Mouse (Mus musculus) lung, embryonic 16.5 days (tissue): Measurements from ENCODE around the gene Ccdc57. TPM values are rescaled to one million over a fixed set of nuclear protein-coding genes. Genes with fewer than 3 reads are reported as not detected.

ENCODE experiments used
- ATAC-seq: fragments of 200-750 bp; cut with Nextera tagmentation; 2 replicates; pipeline ENCODE4 v1.8.0; 2017; ENCODE audit warnings: low read depth, mild to moderate bottlenecking, moderate library complexity
- H3K27ac ChIP-seq: fragments of 300-500 bp; sonication (generic); 2 replicates; pipeline ENCODE4 v1.5.1; 2014; ENCODE audit warnings: mild to moderate bottlenecking, control low read depth, low read length
- H3K27me3 ChIP-seq: fragments of 300-500 bp; sonication (generic); 2 replicates; pipeline ENCODE4 v1.6.1; 2014; ENCODE audit warnings: low read depth, low read length, mixed read lengths; ENCODE audit not compliant: control insufficient read depth, insufficient read depth
- H3K36me3 ChIP-seq: fragments of 300-500 bp; sonication (generic); 2 replicates; pipeline ENCODE4 v1.6.1; 2014; ENCODE audit warnings: low read length; ENCODE audit not compliant: control insufficient read depth, insufficient read depth
- H3K4me1 ChIP-seq: fragments of 300-500 bp; sonication (generic); replicated peaks from 2 replicates; pipeline ENCODE4 v1.6.1; 2014; ENCODE audit warnings: low read length, mixed read lengths; ENCODE audit not compliant: control insufficient read depth, insufficient read depth
- H3K4me2 ChIP-seq: fragments of 300-500 bp; sonication (generic); 2 replicates; pipeline ENCODE4 v1.6.1; 2014; ENCODE audit warnings: low read depth, low read length, control low read depth
- H3K4me3 ChIP-seq: fragments of 300-500 bp; sonication (generic); 2 replicates; pipeline ENCODE4 v1.5.1; 2014; ENCODE audit warnings: mild to moderate bottlenecking, low read length, control low read depth
- H3K9ac ChIP-seq: fragments of 300-500 bp; sonication (generic); 2 replicates; pipeline ENCODE4 v1.6.1; 2014; ENCODE audit warnings: low read length, control low read depth
- H3K9me3 ChIP-seq: fragments of 300-500 bp; sonication (generic); 2 replicates; pipeline ENCODE4 v1.6.1; 2016; ENCODE audit warnings: low read length; ENCODE audit not compliant: control insufficient read depth
- WGBS: fragments of 180-500 bp; shearing (Covaris S2); extraction: QIAGEN DNeasy Blood & Tissue Kit; methylation state at CpG from one replicate; pipeline ENCODE4 v1.1.7; 2014; 5-methylcytosine and 5-hydroxymethylcytosine counted together
- polyA plus RNA-seq: library from polyadenylated mRNA; unstranded; fragments of >200 nt; fragmentation: Nextera tagmentation; extraction: Ambion mirVana; gene quantifications from 2 replicates; pipeline ENCODE4 v1.2.1, GENCODE M21; 2015

Ccdc57 gene
- polyA plus RNA-seq, 1 experiment from 2014 or later, result 6.4 TPM

GRCm38 (mm10) chr11:120830686-120831085 is 102.0 kb downstream of the Ccdc57 start:
- Histone ChIP-seq H3K27me3 (no peaks in the 10 kb centered on the region), H3K4me3 (no peak overlapping the region), H3K9me3 (no peaks in the 10 kb centered on the region), H3K36me3 (no peaks in the 10 kb centered on the region), H3K9ac (no peak overlapping the region), H3K4me2 (no peak overlapping the region), H3K4me1 (peaks cover 4% of the 10 kb centered on the region; the same call in 1 of the 2 replicates), H3K27ac (no peak overlapping the region)
- ATAC-seq, result no peak
- WGBS, result 81% methylated on average over 12 of the region's 12 CpGs

GRCm38 (mm10) chr11:120829757-120830532 is 102.7 kb downstream of the Ccdc57 start:
- no peak for ATAC-seq
- no peaks in the 10 kb centered on the region for H3K36me3 ChIP-seq
- H3K27ac ChIP-seq, result no peak overlapping the region
- H3K9me3 ChIP-seq, result no peaks in the 10 kb centered on the region
- no peak overlapping the region for H3K4me3 ChIP-seq
- no peak overlapping the region for H3K9ac ChIP-seq
- H3K27me3 ChIP-seq, result no peaks in the 10 kb centered on the region
- peaks cover 10% of the 10 kb centered on the region for H3K4me1 ChIP-seq
- no peak overlapping the region for H3K4me2 ChIP-seq
- 83% methylated on average over 10 of the region's 10 CpGs for WGBS

DNA sequence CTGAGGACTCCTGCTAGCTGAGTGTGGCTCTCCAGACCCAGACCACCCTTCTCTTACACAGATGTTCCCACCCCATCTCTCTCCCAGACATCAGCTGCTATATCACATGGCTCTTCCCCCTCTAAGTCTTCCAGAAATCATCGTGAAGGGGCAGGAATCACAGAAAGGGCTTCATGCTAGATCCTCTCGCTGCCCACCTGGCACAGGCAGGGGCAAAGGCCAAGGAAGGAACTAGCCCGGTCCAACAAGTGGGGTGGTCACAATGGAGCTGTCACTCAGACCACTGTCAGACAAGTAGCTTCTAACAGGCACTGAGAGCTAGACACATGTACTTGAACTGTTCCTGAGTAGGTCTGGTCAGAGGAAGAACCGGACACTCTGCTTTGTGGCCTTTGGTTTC is 104.3 kb downstream of the Ccdc57 start:
- 81% methylated on average over 4 of the region's 4 CpGs for WGBS
- ATAC-seq, result no peak
- no peaks in the 10 kb centered on the region for H3K27me3 ChIP-seq
- no peaks in the 10 kb centered on the region for H3K36me3 ChIP-seq
- peaks cover 7% of the 10 kb centered on the region for H3K4me1 ChIP-seq
- no peak overlapping the region for H3K27ac ChIP-seq
- no peak overlapping the region for H3K9ac ChIP-seq
- H3K4me3 ChIP-seq, result no peak overlapping the region
- H3K9me3 ChIP-seq, result no peaks in the 10 kb centered on the region
- no peak overlapping the region for H3K4me2 ChIP-seq

DNA sequence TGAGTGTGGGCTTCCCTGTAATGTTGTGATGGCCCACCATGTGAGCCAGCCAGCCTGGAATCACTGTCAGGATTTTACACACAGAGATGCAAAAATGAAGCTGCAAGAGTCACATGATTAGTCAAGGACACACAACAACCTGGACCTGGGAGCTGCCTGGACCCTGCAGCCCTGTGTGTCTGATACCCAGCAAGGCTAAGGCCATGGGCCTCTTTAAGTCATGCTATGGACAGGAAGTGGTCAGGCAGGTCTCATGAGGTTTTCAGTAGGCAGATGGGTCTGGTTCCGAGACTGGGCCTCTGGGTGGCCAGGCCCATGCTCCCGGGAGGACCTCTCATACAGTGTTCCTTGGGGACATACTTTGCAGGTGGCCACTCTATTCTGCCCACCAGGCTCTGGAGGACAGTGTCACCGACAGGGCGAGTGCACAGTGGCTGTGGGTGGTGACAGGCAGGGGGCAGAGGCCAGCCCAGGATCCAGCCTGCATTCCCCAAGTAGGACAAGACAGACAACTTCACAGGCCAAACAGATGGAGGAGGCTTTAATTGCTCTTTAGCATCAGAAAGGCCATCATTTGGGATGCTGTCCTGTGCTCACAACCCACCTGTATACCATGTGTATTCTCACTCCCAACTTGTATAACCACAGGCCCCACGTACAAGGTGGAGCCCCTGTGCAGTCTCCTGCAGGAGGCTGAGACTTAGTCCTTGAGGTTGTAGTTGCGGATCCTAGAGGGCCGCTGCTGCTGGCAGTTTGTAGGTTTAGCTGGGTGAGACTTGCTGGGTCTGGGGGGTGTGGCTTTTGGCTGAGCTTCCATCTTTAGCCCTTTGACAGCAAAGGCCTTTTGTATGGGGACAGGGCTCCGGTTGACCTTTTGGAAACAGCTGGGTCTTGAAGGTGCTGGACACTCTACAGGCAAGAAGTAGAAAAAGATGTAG is 106.4 kb downstream of the Ccdc57 start:
- H3K27ac ChIP-seq, result no peak overlapping the region; the same call in 1 of the 2 replicates

DNA sequence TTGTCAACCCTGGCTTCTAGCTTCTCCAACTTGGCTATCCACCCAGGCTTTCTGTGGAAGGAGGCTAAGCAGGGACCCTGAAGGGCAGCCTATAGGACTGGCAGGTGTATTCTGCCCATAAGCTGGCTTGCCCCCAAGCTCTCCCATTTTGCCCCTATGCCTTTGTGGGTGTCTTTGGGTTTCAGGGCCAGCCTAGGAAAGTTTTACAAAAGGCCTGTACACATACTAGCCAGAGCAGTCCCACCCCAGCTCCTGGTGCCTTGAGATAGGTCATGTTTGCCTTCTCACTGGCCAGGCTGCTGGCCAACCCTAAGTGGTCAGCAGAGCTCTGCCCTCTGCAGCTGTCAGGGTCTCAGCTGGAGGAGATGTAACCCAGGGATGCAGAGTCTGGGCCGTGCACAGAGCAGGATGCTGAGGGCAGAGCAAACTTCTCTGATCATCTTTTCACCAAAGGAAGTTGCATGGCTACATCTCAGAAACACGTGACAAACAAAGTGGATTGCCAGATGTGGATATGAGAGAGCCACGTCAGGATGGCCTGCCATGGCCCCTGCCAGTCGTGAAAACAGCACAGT is 107.3 kb downstream of the Ccdc57 start:
- Histone ChIP-seq H3K27me3 (no peaks in the 10 kb centered on the region), H3K4me1 (peaks cover 27% of the 10 kb centered on the region), H3K9ac (peak overlapping the region; percentile 91), H3K9me3 (no peaks in the 10 kb centered on the region), H3K4me2 (peak overlapping the region; percentile 78), H3K27ac (peak overlapping the region; percentile 96), H3K36me3 (peaks cover 4% of the 10 kb centered on the region), H3K4me3 (peak overlapping the region; percentile 82)
- 35% methylated on average over 4 of the region's 4 CpGs for WGBS
- ATAC-seq, result no peak

More for the DNA sequence above, 106.4 kb downstream of the Ccdc57 start:
- ATAC-seq, result no peak
- Histone ChIP-seq H3K4me2 (no peak overlapping the region), H3K4me3 (no peak overlapping the region), H3K27me3 (no peaks in the 10 kb centered on the region), H3K36me3 (peaks cover 3% of the 10 kb centered on the region; the same call in 1 of the 2 replicates), H3K9ac (no peak overlapping the region), H3K4me1 (peaks cover 25% of the 10 kb centered on the region), H3K9me3 (no peaks in the 10 kb centered on the region)
- 85% methylated on average over 8 of the region's 8 CpGs for WGBS

DNA sequence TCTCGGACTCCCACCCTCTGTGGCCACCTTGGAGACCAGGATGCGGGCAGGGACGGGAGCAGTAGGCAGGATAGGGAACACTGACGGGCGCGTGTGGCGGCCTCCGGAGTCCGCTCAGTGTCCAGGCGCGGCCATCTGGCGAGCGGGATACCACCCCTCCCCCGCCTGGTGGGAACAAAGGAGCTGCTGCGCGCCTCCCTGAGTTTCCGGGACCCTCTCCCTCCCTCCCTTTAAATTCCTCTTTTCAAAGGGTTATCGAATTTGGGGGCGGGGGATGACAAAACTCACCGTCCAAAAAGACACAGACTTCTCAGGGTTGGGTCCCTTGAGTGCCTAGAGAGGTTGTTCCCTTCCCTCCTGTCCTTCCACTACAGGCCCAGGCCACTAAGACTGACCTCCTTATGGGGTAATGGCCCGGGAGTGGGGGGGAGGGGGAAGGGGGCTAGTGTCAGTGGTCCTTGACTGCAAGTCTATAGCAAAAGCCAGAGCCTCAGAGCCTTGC is 107.8 kb downstream of the Ccdc57 start:
- under 1% methylated on average over 21 of the region's 21 CpGs for WGBS
- Histone ChIP-seq H3K4me1 (peaks cover 27% of the 10 kb centered on the region), H3K9me3 (no peaks in the 10 kb centered on the region), H3K9ac (peak overlapping the region; percentile 91), H3K4me2 (peak overlapping the region; percentile 78), H3K27ac (peak overlapping the region; percentile 96), H3K4me3 (peak overlapping the region; percentile 82), H3K36me3 (peaks cover 9% of the 10 kb centered on the region), H3K27me3 (no peaks in the 10 kb centered on the region)
- peak; percentile 4 for ATAC-seq

DNA sequence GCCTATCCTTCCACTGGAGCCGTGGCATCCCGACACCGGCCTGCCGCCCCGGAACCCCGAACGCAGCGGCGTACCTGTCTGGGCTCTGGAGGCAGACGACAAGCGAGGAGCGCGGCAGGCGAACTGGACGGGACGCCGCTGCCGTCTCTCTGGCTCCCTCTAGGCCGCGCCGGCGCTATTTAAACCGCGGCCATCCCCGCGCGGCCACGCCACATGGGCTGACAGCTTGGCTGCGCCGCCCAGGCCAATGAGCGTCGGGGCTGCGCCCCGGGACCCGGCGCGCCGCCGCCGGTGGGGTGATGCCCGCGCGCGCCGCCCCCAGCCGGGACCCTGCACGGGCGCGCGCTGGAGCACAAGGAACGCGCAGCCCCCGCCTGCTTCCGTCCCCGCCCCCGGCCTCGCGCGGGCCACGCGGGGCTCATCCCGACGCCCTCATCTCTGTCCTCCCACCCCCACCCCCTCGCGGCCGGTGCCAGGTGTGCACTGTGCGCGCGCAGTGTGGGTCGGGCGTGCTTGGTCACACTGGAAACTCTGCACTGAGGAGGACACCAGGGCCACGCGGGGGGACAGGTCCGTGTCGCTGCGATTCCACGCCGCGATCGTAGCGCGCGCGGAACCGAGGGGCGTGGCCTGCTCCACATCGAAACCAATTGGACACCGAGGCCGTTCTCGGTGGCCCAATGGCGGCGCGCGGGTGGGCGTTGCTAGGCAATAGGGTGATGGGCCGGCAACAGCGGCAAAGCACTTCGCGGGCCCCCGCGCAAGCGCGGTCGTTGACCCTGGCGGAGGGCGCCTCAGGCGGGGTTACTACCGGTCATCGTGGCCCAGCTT is 108.5 kb downstream of the Ccdc57 start, which contains the start of gene Fasn:
Gene Fasn, minus strand, starts transcription at position 592 of the 831 bp plus-strand sequence.
- under 1% methylated on average over 101 of the region's 109 CpGs for WGBS

DNA sequence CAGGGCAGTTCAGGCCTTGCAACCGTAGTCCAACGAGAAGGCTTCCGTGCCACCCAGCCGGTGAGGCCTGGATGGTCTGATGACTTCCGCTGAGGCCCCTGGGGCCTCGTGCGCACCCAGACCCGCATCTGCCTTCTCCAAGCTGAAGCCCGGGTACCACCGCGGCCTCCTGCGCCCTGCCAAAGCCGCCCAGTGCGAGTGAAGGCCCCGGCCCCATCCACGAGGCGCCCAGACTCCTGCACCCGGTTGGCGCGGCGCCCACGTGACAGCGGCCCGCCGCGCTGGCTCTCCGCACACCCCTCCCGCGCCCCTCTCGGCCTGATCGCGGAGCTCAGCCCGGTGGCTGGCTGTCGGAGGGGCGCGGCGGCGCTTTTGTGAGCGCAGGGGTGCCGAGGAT is 109.1 kb downstream of the Ccdc57 start:
- Histone ChIP-seq H3K27ac (peak overlapping the region; percentile 94), H3K9ac (peak overlapping the region; percentile 91), H3K9me3 (no peaks in the 10 kb centered on the region), H3K4me2 (peak overlapping the region; percentile 78), H3K27me3 (no peaks in the 10 kb centered on the region), H3K36me3 (peaks cover 21% of the 10 kb centered on the region), H3K4me1 (peaks cover 27% of the 10 kb centered on the region), H3K4me3 (peak overlapping the region; percentile 82)
- peak; percentile 43 for ATAC-seq
- under 1% methylated on average over 40 of the region's 40 CpGs for WGBS

More for the DNA sequence above, 108.5 kb downstream of the Ccdc57 start, which contains the start of gene Fasn:
- Histone ChIP-seq H3K4me1 (peaks cover 27% of the 10 kb centered on the region), H3K4me2 (peak within 1 kb of the TSS; percentile 78), H3K27me3 (no peaks in the 10 kb centered on the region), H3K27ac (peak within 1 kb of the TSS; percentile 96), H3K9me3 (no peaks in the 10 kb centered on the region), H3K4me3 (peak within 1 kb of the TSS; percentile 82), H3K36me3 (peaks cover 15% of the 10 kb centered on the region), H3K9ac (peak within 1 kb of the TSS; percentile 91)
- peak; percentile 94 for ATAC-seq
